Mouse (Mus musculus) urinary bladder, postnatal 25 days (tissue): ENCODE data around the gene Gm20662.

Experiments used
- DNase-seq: peaks from one replicate; pipeline ENCODE4 v3.0.0; 2022; ENCODE audit warnings: low spot score

Gene Gm20662

DNA sequence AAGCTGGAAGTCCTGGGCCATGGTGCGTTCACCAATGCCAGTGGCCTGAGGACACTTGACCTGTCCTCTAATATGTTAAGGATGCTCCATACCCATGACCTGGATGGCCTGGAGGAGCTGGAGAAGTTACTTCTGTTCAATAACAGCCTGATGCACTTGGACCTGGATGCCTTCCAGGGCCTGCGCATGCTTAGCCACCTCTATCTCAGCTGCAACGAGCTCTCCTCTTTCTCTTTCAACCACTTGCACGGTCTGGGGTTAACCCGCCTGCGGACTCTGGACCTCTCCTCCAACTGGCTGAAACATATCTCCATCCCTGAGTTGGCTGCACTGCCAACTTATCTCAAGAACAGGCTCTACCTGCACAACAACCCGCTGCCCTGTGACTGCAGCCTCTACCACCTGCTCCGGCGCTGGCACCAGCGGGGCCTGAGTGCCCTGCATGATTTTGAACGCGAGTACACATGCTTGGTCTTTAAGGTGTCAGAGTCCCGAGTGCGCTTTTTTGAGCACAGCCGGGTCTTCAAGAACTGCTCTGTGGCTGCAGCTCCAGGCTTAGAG is 57.6 kb downstream of the Gm20662 start:
- no peak for DNase-seq

DNA sequence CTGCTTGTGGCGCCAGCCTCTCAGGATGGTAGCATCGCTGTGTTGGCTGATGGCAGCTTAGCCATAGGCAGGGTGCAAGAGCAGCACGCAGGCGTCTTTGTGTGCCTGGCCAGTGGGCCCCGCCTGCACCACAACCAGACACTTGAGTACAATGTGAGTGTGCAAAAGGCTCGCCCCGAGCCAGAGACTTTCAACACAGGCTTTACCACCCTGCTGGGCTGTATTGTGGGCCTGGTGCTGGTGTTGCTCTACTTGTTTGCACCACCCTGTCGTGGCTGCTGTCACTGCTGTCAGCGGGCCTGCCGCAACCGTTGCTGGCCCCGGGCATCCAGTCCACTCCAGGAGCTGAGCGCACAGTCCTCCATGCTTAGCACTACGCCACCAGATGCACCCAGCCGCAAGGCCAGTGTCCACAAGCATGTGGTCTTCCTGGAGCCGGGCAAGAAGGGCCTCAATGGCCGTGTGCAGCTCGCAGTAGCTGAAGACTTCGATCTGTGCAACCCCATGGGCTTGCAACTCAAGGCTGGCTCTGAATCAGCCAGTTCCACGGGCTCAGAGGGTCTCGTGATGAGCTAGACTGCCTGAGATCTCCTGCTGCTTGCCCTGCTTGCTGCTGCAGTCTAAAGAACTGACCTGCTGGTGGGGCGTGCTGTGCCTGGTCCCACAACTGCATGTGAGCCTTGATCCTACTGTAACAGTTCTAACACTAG is 58.3 kb downstream of the Gm20662 start:
- DNase-seq: no peak

DNA sequence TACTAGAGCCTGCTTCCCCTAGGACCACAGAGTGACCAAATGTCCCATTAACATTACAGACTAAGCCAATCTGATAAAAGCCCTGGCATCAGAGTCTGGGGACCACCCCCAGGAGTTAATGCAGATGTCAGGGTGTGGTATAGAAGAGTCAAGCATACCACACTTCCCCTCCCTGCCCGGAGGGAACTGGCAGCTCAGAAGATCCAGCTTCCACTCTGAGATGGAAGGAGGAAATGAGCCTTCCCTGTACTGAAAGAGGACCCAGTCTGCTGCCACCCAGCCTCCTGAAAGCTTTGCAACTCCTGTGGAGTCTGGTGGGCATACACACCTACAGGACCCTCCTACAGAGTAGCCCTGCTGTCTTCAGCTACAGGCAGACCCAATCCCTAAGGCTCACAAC is 58.9 kb downstream of the Gm20662 start:
- DNase-seq: no peak

DNA sequence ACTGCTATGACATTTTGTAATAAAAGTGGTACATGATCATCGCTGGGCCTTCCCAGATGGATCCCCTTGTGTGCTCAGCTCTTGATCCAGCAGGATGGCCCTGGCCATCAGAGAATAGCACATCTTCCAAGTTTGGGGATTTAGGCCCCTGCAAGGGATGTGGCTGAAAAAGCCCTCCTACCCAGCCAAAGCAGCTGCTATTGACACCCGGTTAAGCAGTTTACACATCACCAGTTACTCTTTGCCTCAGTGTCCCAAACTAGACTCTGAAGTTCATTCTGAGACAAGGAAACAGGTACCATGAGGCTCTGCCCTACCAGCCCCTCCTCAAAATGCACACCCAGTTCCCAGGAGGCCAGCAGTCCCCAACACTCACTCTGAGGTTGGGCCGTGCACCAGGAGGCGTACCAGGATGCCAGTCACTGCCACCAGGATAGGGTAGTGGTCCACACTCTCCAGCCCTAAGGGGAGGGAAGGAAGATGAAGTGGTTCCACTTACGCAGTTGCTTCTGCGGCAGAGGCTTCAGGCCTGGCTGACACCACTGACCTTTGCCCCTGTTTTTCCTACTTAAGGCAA is 59.6 kb downstream of the Gm20662 start:
- no peak for DNase-seq

DNA sequence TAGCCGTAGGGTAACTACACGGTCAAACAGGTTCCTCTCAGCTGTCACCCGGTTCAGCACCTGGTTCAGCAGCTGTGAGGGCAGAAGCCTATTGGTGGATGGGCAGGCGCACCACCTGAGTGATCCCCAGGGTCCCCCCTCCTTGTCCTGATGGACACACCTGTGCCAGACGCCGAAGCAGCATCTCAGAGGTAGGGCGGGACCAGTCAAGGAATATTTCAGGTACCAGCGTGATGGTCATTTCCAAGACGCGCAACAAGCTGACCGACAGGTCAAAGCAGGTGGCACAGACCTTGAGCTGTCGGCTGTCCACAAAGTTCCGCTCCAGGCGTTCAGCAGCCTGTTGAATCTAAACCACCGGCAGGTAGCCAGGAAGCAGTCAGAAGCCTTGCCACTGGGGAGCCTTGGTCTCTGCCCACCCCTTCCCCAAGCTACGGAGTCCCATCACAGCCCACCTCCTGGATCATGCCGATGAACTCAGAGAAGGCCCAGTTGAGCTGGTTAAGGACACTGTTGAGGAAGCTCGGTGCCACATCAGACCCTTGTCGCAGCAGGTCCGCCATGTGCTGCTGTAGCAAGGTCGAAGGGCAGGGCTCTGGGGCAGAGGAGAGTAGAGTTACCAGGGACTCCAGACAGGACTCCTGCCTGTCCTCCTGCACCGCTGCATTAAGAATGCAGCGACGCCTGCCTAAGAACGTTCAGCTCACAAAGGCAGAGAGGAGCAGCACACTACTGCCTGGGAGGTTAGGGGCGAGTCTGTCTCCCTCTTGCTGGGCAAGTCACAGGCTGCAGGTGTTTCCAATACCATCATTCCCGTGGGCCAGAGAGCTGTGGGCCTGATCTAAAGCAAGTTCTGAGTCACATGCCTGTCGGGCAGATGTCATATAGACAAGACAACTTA is 60.5 kb downstream of the Gm20662 start:
- no peak for DNase-seq

DNA sequence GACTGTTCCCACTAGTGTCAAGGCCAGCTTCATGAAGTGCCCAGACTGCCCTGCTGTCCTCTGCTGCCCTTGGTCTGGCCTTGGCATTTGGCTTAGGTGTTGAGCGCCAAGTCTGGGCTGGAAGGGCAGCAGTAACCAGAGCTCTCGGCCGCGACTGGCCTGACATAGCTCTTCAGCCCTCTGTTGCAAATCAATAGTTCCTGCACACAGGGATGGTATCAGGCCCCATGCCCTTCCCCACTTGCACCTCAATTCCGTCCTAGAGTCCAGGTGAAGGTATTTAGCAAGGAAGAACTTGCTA is 61.1 kb downstream of the Gm20662 start:
- DNase-seq: no peak

DNA sequence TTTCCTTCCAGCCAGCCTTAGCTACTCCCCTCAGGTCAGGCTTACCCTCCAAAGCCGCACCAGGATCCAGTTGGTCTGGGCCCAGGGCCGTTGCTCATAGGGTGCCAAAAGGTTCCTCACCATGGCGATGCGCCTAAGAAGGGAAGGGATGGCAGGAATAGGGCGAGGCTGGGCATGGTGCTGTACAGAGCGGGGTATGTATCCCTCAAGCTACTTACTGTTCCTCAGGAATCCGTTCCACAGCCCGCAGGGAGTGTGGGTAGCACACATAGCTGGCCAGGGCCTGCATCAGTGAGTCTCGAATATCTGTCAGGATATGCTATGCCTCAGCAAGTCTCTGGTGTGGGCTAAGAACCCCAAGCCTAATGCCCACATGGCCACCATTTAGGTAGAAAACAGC is 62.1 kb downstream of the Gm20662 start:
- no peak for DNase-seq

DNA sequence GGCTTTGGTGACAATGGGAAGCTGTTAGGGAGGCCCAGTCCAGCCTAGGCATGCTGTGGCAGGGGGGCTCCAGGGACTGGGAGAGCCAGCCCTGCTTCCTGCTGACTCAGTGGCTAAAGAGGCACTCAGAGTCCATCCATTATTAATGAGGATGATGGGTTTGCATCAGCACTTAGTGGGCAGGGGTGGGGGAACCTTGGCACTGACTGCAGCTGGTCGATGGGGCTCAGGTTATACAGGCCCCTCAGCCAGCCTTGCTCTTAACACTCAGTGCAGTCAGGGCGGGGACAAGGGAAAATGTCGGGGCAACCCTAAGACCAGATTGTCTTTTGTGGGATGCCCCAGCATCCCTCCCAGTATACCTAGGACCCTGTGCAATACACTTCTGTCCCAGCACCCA is 66.0 kb downstream of the Gm20662 start:
- no peak for DNase-seq

DNA sequence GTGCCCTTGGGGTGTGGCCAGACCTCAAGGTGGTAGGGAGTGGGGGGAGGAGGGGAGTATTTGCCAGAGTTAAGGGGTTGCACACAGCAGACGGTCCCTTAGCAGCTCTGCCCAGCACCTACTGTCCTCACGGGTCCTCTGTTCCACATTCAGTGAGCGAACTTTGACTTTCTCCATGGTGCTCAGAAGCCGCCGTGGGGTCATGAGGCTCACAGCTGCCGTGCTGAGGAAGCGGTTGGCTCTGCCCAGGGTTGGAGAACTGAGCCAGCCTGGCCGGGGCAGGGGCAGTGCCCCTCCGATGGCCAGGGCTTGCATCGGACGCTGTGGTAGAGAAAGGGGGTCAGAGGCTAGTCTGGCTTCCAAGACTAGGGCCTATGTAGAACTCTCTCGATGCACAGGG is 67.2 kb downstream of the Gm20662 start:
- DNase-seq: no peak

DNA sequence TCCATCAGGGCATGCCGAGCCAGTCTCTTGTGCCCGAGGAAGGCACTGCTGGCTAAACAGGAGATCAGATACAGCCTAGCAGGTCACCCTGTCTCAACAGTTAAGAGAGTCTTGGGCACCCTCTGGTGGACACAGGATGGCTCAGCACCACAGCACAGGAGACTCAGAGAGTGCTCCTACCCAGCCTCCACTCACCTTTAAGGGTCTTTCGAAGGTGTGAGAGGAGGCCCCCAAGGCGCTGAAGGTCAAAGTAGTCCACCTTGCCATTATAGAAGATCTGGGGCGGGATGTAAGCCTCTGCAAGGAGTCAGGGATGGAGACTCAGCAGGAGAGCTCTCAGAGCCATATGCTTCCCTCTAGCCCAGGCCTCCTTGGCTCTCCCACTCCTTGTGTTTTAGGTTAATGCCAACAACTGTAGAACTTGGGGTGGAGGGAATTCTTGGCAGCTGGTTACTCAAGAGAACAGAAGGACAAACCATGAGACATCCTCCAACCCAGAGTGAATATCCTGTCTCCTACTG is 69.4 kb downstream of the Gm20662 start:
- peak; percentile 56 for DNase-seq

DNA sequence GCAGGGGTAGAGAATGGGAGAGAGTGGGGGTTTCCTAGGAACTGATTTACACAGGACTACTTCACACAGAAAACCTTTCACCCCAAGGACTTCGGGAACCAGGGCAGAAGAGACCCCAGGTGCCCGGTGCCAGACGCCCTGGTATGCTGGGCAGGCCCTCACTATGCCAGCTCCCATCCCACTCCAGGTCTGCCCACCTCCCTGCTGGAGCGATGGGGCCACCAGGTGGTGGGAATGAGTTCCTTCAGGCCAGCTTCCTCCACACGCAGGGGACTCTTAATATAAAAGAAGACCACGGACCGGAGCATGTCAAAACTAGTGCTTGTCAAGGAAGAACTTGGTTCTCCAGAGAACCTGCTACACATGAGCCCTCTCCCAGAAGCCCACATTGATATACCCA is 71.0 kb downstream of the Gm20662 start:
- no peak for DNase-seq

DNA sequence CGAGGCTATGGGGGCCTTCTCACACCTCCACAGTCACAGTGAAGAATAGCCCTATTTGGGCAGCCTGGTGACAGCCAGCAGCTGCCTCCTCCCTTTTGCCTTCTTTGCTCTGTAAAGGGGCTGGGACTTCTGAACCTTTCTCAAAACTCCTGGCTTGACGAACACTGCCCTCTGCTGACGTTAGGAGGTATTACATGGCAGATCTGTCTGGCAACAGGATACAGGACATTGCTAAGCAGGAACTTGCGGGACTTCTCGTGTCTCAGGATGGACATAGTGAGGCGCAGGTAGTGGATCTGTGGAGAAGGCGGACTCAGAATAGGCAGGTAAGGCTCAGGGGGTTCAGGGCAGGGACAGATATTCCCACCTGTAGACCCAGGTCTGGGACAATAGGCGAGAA is 71.8 kb downstream of the Gm20662 start:
- DNase-seq: peak; percentile 81

DNA sequence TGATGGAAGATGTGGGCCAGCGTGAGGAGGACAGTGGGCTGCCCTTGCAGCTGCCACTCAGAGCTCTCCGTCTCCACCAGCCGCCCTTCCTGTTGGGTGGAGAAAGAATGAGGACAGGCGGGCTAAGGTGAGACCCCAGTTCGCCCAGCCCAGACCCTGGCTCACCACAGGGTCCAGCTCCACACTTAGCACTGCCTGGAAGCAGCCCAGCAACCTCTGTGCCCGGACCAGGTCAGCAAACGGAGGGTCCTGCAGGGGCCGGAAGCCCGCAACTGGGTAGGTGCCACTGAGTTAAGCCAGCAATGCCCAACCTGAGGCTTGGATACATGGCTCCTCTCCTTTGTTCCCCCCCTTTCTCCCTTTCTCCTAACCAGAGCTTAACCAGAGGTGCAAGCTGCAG is 72.9 kb downstream of the Gm20662 start:
- DNase-seq: no peak

DNA sequence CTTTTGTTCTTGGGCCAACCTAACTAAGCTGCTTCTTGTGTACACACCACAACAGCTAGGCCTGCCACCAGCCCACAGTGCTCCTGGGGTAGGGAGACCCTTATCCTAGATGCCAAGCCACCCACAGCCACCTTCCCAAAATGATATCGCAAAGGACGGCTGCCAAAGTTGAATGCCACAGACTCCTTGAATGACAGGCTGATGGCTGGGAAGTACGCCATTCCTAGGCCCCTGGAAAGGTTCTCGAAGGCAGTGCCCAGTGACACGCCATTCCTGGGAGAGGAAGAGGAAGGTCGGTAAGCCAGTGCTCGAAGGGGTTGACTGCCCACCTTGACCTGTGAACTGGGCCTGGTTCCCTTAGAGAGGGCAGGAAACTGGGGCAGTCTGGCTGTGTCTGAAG is 73.4 kb downstream of the Gm20662 start:
- no peak for DNase-seq

DNA sequence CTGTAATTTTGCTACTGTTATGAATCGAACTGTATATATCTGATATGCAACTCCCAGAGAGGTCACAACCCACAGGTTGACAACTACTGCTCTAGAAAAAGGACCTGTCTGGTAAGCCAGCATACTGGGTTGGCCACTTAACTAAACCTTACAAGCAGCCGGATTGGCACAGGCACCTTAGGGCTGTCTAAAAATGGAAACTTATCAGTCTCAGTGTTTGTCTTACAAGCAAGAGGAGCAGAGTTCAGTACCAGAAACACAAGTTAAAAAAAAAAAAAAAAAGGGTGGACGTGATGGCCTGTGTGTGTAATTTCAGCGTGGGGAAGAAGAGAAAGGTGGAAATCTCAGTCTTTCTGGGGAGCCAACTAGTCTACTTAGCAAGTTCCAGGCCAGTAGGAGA is 75.7 kb downstream of the Gm20662 start:
- no peak for DNase-seq

DNA sequence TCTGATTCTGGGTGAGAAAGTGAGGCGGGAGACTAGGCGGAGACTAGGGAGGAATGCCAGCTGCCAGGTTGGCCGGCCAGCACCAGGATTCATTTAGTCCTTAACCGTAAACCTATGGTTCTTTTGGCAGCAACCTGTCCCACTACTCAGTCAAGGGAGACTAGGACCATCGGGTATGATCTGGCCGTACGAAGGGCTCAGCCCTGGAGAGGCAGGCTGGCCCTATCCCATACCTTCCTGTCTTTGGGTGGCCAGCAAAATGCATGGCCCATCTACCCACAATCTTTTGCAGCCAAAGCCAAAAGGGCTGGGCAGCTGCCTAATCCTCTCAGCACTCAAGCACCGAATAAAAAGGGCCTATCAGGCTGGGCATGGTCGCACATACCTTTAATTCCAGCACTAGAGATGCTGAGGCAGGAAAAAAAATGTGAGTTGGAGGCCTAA is 76.4 kb downstream of the Gm20662 start:
- no peak for DNase-seq

DNA sequence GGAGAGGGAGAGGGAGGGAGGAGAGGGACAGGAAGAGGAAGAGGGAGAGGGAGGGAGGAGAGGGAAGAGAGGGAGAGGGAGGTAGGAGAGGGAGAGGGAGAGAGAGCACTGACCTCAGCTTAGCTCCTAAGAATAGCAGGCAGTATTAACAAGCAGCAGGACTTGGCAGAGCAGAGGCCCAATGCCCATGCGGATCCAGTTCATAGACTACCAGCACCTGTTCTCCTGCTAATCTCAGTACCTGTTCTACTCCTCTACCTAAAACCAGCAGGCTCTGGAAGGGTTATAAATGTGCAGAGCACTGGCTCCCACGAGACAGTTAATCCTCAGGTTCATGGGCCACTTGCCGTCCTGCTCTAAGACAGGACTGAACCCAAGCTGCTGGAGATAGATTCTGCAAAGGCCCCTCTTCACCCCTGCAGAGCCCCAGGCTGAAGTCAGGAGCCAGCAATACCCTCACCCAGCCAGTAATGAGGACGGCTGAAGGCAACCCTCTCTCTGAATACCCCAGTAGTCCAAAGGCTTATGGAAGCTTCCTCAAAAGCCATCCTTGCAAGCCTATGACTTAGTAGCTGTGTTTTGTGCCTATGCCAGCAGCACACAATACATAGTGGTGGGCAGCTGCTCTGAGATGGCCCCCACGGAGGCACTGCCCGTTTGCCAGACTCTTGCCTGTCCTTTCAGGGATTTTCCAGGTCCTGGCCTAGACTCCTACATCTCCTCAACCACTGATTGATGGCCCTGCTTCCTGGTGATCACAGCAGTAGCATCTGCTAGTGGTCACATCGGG is 77.2 kb downstream of the Gm20662 start:
- DNase-seq: no peak

DNA sequence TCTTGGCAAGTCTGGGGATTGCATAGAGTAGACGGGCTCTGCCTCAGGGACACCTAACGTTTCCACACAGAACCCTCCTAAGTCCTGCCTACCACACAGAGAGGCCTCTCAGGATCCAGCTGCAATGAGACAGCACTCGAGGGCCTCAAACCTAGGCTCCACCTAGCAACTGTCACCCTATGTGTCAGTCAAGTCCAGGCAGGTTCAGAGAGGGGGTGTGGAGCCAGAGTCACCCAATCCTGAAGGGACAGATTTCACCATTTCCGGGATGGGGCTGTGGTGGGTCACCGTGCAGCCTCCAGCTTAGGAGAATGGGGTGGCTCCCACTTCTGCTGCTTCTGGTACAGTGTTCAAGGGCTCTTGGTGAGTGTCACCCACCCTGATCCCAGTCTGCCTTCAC is 84.0 kb downstream of the Gm20662 start, which contains the start of gene Mst1:
Gene Mst1 (plus strand): TSS at position 269 of the 400 bp plus-strand sequence.
- DNase-seq: no peak

DNA sequence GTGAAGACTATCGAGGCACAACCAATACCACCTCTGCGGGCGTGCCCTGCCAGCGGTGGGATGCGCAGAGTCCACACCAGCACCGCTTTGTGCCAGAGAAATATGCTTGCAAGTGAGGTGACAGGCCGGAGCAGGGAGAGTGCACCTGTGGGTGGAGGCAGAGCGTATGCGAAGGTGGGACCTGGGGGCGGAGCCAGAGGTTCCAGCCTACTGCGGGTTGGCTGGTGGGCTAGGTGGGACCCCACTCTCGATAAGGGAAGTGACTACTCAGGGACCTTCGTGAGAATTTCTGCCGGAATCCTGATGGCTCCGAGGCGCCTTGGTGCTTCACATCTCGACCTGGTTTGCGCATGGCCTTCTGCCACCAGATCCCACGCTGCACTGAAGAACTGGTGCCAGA is 86.4 kb downstream of the Gm20662 start:
- no peak for DNase-seq

DNA sequence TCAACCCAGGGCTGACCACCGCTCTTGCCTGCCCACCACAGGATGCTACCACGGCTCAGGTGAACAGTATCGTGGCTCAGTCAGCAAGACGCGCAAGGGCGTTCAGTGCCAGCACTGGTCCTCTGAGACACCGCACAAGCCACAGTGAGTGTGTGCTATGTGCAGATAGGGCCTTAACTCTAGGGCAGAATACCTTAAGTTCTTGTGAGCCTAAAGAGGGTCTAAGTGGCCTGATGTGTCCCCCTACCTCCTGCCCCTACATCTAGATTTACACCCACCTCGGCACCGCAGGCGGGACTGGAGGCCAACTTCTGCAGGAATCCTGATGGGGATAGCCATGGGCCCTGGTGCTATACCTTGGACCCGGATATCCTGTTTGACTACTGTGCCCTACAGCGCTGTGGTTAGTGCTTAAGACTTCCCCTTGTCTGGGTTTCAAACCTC is 86.9 kb downstream of the Gm20662 start, which contains the start of gene Rnf123:
Gene Rnf123 (minus strand): TSS at position 359 of the 444 bp plus-strand sequence.
- DNase-seq: no peak

DNA sequence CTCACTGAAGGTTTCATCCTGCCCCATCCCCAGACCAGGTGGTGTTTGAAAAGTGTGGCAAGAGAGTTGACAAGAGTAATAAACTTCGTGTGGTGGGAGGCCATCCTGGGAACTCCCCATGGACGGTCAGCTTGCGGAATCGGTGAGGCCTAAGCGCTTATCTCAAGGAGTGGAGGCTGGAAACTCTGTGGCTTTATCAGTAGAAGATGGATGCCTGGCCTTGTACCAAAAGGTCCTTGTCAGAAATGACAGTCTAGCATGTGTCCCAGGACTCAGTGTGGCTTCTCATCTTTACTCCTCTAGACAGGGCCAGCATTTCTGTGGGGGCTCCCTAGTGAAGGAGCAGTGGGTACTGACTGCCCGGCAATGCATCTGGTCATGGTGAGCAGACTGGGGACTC is 87.4 kb downstream of the Gm20662 start:
- DNase-seq: no peak

DNA sequence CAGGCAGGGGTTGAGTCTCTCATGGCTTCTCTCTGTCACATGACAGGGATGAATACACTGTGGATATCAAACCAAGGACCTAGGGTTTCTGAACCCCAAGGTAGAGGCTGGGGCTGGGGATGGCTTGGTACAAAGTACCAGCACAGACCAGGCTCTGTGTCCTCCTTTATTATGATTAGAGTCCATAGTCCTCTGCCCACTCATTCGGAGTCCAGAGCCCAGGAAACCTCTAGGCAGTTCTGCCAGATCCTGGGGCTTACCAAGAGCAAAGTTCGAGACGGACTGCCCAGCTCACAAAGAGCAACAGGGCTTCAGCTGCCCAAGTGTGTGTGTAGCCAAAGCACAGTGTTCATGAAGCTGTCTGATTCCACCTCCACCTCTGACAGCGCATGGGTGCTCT is 89.1 kb downstream of the Gm20662 start:
- no peak for DNase-seq
